Mouse (Mus musculus) gonadal fat pad, adult 2 months (tissue): ENCODE data around the gene Il20. TPM values are rescaled to one million over a fixed set of nuclear protein-coding genes. Genes with fewer than 3 reads are reported as not detected.

ENCODE experiments used
- DNase-seq: peaks from one replicate; pipeline ENCODE4 v3.0.0-alpha.2; 2012; ENCODE audit warnings: low read depth
- polyA plus RNA-seq: library from polyadenylated mRNA; depleted of rRNA; stranded (reverse); fragments of >200 nt; gene quantifications from 2 replicates; pipeline ENCODE4 v1.2.3, GENCODE M21; 2012; rRNA removed

Gene Il20
- not detected in 2 replicates for polyA plus RNA-seq

DNA sequence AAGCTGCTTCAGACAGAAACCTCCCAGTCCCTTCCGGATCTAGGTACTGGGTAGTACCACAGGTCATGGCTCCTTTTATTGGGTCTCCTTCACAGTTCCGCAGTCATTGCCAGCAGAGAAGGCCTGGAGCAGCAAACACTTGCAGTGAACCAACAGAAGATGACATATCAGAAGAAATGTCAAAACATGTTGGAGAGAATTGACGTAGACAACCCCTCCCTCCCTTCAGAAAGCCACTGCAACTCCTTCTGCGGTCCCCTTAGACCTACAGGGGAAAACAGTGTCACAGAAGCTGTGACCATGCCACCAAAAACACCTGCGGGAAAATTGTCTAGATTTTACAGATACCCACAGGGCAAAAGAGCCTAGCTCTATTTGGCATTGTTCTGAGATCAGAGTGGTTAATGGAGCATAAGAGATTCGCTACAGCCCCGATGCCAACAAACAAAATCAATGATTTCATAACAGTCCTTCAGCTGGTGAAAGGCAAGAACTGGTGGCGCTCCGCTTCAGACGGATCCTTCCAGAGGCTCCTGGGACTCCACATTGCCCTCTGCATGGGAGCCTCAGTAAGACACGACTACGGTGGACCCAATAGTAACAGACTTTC, at the start of gene Il20:
Il20 (minus strand) TSS at position 51 of the 610 bp plus-strand sequence.
- no peak for DNase-seq

DNA sequence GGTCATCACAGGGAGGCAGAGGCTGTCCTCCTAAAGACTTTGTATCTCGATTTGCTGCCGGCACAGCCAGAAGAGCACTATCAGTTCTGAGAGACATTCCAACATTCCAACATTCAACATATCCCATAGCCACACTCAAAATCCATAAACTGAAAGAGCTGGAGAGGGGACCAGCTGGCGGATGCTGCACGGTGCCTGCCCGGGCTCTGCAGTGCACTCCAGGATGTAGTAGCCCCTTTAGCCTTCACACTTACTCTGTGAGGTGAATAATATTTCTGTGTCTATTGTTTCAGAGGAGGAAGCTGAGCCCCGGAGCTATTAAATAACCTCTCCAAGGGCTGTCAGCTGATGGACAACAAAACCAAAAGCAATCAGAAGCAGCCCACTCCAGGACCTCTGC, 35.7 kb upstream of the Il20 start:
- no peak for DNase-seq

DNA sequence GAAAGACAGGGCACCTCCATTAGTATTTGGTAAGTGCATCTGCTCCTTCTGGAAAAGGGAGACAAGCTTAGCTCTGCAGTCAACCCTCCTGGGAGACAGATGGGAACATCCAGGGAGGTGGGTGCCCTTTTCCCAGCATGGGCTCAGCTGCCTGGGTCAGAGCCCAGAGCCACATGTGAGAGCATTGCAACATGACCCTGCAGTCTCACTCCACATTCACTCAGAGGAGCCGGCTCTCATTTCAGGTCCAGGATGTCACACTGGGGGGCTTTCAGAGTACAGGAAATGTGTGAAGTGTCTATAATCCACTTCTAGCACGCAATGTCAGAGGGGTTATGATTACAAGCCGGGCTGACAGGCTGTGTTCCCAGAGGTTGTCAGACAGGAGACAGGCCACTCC, 30.6 kb upstream of the Il20 start:
- DNase-seq: no peak

DNA sequence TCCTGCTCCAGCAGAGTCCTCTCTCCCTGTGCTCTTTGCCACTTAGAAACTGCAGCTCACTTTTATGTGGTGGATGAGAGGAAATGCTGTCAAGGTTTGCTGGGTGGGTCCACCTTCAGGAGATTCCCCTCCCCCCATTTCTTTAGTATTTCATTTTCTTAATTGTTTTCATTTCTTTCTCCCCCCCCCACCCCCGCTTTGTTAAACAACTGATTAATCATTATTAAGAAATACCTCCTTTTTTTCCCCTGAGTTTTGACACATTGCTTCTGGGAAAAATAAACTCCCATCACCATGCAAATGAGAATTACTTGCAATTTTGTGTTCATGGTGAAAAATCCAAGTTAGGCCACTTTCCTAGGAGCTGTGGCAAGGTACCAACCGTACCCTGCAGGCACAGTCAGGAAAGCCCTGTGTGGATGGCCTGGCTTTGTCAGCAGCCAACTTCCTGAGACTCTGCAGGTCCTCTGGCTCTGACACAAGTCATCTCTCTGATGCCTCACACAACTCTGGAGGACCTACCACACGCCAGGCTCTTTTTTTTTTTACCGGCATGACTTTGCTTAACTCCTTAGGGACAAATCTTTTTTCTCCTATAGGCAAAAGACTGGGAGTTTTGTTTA, 28.9 kb upstream of the Il20 start, which contains the start of gene Il19:
Il19 (minus strand) TSS at position 51 of the 623 bp plus-strand sequence.
- DNase-seq: no peak

DNA sequence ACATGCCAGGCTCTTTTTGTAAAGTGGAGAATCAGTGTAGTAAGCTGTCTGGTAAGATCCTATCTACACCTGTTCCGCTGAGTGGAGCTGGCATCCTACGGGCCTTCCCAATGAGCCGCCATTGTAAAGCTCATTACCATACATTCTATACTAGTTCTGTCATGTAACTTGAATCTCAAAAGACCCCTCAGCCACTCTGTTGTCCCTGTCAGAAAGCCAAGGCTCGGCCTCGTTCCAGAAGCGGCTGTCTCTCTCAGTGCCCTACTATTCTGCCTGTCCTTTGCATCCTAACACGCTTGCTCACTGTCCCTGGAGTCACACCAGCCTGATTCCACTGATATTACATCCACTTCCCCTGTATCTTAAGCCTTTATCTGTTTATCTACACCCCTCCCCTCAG, 26.9 kb upstream of the Il20 start:
- no peak for DNase-seq

DNA sequence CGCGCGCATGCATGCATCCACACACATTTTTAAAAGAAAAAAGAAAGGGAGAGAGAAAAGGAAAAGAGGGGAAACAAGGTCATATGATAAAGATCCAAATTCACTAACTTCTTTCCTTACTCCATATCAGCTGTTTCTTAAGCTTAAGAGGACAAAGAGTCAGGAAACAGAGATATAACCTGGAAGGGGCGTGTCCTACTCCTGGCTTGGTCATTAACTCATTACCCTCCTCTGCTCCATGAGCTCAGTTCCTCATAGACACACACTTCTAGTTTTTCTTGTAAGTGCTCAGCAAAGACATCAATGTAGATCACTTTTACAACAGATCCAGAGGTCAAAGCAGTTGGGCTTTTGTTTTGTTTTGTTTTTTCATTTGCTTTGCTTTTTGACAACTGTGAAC, 25.9 kb upstream of the Il20 start:
- DNase-seq: no peak

DNA sequence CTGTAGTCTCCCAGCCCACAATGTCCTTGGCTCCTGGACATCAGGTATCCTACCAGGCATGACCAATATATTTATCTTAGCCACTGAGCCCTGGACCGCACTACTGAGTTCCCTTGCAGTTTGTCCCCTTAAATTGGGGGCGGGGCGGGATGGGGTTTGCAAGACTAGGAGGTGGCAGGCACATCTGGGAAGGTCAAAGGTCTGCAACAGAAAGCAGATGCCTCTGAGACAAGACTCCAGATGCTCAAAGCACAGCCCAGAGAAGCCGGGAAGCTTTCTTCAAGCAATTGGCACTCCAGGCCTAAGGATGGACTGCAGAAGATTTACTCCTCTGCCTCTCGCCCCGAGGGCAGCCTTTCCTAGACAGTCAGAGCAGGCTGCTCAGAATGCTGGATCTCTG, 25.1 kb upstream of the Il20 start:
- DNase-seq: no peak

DNA sequence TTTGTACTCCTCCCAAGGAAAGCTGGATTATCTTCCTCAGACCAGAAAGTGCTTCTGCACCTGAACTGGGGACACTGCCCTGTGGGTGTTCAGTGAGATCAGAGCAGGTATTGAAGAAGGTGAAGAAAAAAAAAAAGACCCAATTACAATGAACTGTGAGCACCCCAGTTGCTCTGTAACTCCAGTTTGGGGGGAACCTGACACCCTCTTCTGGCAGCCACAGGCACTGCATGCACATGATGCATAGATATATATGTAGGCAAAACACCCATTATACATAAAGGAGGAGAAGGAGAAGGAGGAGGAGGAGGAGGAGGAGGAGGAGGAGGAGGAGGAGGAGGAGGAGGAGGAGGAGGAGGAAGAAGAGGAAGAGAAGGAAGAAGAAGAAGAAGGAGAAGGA, 15.2 kb upstream of the Il20 start:
- DNase-seq: no peak

DNA sequence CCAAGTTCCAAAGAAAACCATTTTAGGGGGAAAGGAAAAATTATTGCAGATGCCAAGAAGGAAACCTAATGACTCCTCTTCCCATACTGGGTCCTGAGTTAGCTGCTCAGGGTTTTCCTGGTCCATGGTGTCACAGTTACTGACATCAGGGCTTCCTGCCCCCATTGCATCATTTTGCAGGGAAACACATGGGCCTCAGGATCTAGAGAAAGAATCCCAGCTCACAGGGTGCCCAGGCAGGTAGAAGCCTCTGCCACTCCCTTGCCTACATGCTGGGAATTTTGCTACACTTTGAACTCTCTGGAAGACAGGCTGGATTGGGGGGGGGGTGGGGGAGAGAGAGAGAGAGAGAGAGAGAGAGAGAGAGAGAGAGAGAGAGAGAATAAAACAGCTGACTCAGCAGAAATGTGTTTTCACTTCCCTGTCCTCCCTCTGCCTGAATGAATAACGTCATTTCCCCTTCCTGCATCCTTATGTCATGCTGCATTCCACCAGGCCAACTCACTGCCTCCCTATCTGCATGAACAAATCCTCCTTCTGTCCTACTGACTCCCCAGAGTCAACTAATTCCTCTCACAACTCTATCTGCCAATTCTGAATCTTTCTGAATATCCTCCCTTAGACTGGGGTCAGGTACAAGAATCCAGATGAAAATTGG, 7.2 kb upstream of the Il20 start:
- DNase-seq: no peak

DNA sequence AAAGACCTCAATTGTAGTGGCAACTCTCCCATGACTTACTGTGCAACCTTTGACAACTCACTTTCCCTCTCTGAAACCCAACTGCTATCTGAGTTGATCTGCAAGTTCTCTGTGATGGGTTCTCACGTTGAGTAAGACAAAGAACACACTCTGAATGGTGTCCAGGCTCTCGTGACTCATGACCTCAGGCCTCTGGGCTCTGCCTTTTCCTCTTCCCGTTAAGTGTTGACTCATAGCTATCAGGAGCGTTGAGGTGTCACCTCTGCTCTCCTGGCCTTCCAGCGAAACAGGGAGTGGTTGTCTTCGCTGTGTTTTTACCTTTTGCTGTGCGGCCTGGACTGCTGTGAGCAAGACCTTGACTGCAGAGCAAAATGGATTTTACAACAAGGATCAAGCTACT, 8.7 kb downstream of the Il20 start:
- no peak for DNase-seq

DNA sequence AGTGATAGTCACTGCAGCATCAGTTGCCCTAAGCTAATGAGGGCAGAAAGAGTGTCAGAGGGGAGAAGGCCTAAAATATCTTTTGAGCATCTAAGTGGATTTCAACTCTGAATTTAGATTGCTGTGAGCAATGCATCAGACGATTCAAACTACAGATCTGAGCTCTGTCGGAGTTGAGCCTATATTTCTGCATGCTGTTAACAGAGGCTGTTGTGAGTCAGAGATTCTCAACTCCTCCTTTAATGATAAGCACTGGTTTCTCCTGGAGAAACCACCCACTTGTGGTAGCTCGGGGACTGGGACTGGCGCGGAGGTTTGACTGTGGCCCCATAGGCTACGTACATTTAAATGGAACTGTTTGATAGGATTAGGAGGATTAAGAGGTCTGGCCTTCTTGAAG, 16.8 kb downstream of the Il20 start:
- DNase-seq: no peak

DNA sequence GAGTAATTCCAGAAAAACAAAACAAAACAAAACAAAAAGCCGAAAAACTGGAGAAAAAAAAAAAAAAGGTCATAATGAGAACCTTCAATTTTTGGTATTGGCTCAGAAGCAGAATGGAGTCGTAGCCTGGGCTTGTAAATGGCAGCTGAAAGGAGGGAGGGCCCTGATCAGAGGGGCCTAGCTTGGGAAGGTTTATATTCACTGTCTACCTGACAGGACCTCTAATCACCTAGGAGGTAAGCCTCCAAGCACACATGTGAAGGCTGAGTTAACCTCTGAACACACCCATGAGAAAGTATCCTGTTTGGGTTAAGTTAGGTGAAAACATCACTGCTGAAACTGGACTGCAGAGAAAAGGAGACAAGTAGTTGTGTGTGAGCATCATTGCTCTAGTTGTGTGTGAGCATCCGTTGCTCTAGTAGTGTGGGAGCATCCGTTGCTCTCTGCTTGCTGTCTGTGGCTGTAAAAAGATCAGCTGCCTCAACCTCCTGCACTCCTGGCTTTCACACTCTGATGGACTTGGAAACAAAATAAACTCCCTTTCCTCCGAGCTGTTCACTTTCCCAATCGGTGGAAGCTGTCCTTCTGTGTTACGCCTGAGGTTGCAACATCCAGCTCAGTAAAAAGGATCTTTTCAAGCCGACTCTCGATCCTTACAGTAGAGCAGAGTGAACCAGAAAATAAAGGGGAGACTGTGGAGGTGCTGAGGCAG, 17.8 kb downstream of the Il20 start:
- peak; percentile 76 for DNase-seq

DNA sequence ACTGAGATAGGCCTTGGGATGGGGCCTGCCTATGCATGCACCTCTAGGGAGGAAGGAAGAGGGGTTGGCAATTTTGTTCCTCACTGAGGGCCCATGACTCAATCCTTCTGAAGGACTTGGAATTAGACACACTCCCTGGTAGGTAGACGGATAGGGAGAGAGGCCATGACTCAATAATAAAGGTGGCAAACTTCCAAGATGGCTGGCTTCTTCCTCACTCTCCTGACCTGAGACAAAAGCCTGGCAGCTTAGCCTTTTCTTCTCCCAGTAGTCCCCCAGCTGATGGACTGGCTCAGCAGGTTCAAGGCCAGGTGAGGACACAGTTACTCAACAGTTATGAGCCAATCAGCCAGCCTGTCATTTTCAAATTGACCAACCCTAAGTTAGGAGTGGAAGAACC, 18.8 kb downstream of the Il20 start:
- peak; percentile 98 for DNase-seq

DNA sequence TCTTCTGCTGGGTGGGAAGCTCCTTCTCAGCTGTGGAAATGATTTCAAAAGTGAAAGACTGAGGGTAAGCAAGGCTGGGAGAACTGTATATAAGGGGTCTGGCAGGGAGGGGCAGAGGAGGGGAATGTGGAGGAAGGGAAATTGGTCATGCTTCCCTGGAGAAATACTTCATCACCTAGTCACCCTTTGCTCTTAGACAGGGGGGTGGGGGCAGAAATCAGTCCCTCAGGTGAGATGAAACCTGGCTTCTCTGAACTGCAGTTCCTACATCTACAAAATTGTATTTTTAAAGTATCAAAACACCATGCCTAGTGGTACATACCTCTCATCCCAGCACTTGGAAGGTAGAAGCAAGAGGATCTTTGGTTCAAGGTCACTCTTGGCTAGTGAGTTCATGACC, 23.9 kb downstream of the Il20 start, which contains the start of gene Il24:
Il24 (minus strand) TSS at position 101 of the 400 bp plus-strand sequence.
- DNase-seq: no peak

DNA sequence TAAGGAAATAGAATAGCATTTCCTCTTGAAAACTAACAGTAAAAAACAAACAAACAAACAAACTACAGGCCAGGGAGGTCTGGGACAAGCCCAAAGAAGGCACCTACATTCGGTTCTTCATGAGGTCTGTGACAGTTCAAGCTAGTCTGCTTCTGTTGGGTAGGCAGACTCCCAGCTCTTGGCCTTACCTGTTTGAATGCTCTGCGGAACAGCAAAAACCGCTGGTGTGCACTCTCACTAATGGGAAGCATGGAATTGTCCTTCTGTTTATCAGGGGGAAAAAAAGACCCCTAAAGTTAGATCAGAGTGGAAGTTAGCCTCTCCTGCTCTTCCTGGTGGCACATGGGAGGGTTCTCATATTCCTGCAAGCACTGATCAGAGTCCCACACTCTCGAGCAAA, 28.1 kb downstream of the Il20 start:
- no peak for DNase-seq

DNA sequence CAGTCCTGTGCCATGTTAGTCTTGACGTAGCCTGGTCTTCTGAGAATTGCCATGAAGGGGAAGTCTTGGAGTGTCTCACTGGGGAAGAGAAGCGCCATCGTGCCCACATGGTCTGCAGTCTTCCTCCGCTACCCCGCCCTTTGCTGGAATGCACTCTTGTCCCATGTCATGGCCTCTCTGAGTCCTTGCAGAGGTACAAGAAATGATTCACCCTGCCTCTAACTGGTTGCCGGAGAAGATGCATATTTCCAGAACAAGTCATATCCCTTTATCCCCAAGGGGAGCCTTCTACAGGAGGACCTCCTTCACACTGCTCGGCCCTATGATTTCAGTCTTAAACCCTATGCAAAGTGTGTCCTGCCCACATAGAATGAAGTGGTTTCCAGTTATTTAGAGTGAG, 31.3 kb downstream of the Il20 start:
- DNase-seq: no peak

DNA sequence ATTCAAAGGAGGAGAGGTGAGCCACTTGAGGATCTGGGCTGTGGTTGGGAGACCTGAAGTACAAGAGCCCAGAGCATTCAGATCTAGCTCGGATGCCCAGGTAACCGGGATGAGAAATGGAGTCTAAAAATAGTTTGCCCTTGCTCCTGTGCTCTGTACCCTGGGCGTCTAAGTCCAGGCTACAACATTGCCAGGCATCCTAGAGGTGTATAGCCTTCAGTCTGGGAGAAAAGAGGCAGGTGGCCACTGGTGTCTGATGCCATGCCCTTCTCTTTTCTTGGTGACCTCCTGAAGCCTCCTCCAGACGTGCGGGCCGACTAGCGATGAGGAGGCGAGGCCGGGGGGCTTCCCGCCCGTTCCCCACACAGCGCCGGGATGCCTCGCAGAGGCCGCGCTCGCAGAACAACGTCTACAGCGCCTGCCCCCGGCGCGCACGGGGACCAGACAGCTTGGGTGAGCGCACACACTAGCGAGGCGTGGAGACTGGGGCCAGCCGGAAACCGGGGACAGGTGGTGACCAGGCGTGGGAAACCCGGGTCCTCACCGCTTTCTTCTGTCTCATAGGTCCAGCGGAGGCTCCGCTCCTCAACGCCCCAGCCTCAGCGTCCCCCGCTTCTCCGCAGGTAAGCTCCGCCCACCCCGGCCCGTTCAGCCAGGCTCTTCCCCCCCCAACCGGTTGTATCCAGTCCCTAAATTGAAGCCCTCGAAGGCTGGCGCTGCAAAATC, 33.2 kb downstream of the Il20 start:
- DNase-seq: no peak

DNA sequence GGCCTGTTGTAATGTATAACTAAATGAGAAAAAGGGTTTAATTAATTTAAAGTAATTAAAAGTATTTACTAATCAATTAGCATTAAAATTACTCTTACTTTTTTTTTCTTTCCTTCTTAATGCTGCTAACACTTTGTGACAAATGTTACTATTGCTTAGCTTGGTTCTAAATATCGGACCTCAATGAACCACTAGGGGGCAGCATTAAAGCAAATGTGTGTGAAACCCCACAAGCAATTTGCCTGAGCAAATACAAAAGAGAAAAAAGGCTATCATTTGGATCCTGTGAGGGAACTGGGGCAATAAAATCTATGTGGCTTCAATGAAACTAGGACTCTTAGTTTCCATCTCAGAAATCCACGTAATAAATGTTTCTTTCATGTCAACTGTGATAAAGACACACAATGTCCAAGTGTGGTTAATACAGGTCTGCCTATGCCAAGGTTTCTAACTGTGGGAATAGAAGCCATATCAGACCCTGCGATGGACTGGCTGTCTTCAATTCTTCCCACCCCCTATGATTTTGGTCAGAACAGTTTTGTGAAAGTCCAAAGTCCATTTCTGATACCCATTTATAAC, 34.2 kb downstream of the Il20 start:
- DNase-seq: no peak

DNA sequence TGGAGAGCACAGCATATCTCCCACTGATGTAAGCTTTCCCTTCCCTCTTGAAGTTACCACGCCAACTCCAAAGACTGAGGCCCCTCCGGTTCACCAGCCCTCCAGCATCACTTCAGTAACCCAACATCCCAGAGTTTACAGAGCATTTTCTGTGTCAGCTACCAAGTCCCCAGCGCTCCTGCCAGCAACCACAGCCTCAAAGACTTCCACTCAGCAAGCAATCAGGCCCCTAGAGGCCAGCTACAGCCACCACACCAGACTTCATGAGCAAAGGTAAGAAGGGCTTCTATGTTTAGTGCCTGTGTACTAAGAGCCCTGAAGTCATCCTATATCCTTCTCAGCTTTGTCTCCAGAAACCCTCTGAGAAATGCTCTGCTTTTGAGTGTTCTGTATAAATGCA, 35.3 kb downstream of the Il20 start:
- DNase-seq: no peak

DNA sequence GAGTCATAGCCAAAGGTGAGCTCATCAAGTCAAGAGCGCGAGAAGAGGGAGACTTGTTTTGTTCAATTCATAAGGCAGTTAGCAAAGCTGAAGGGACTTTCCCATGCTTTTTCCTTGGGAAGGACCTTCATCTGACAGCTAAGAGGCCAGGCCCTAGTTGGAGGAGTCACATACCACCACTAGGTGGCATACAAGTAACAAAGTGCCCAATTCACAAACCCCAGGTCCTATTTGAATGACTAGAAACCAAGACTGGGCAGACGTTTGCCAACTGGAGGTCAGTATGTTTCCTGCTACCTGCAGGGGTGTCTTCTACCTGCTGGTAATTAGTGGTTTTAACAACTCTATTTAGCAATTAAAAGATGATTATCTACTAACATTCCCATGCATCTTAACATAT, 36.1 kb downstream of the Il20 start:
- DNase-seq: no peak

DNA sequence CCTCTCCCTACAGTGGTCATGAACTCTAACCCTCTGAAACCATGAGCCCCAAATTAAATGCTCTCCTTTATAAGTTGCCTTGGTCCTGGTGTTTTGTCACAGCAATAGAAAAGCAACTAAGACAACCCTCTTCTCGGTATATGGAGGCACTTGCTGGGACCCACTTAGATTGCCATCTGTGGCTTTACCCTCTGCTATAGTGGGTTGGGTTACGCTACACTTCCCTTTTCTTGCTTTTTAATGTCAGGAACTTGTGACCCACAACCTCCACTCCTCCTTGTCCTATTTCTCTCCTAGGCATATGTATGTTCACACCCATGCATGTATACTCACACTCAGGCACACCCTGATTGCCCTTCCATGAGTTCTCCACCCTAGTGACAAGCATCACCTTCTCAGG, 38.3 kb downstream of the Il20 start:
- DNase-seq: no peak
